Mouse (Mus musculus): ENCODE results near the gene Paqr9. TPM values are rescaled to one million over a fixed set of nuclear protein-coding genes. Genes with fewer than 3 reads are reported as not detected.

Paqr9 gene
- polyA plus RNA-seq, 1 experiment = 58.7 TPM

- no peaks in the 10 kb centered on the region for H3K27me3 ChIP-seq (ENCODE audit: control insufficient read depth, insufficient read depth, low read length)
- no peaks in the 10 kb centered on the region for H3K36me3 ChIP-seq (ENCODE audit: control insufficient read depth, insufficient read depth, low read length)
- no peak overlapping the region for H3K4me3 ChIP-seq (ENCODE audit: control insufficient read depth, low read depth, low read length)
- H3K27ac ChIP-seq (ENCODE audit: control insufficient read depth, insufficient read depth, low read depth, low read length) = no peak overlapping the region
- TF ChIP-seq CTCF (IDR thresholded peaks at IDR 0.05; ENCODE audit: control insufficient read depth, insufficient read depth, insufficient replicate concordance, low read depth, low read length) (no peak), POLR2A (IDR thresholded peaks at IDR 0.05; ENCODE audit: control insufficient read depth, low read depth, low read length) (no peak)
- H3K4me1 ChIP-seq (ENCODE audit: control insufficient read depth, insufficient read depth, low read length) = no peaks in the 10 kb centered on the region
Measured at GRCm38 (mm10) chr9:95569249-95569648, 9.8 kb downstream of the Paqr9 start.

GRCm38 (mm10) chr9:95569966-95570365 lies 10.5 kb downstream of the Paqr9 start:
- H3K27me3 ChIP-seq (ENCODE audit: control insufficient read depth, insufficient read depth, low read length) = no peaks in the 10 kb centered on the region
- H3K36me3 ChIP-seq (ENCODE audit: control insufficient read depth, insufficient read depth, low read length) = no peaks in the 10 kb centered on the region
- H3K4me3 ChIP-seq (ENCODE audit: control insufficient read depth, low read depth, low read length) = no peak overlapping the region
- no peaks in the 10 kb centered on the region for H3K4me1 ChIP-seq (ENCODE audit: control insufficient read depth, insufficient read depth, low read length)
- no peak overlapping the region for H3K27ac ChIP-seq (ENCODE audit: control insufficient read depth, insufficient read depth, low read depth, low read length)
- TF ChIP-seq CTCF (IDR thresholded peaks at IDR 0.05; ENCODE audit: control insufficient read depth, insufficient read depth, insufficient replicate concordance, low read depth, low read length) (no peak), POLR2A (IDR thresholded peaks at IDR 0.05; ENCODE audit: control insufficient read depth, low read depth, low read length) (no peak)

- Histone ChIP-seq H3K27ac (ENCODE audit: control insufficient read depth, insufficient read depth, low read depth, low read length) (no peak overlapping the region), H3K4me1 (ENCODE audit: control insufficient read depth, insufficient read depth, low read length) (no peaks in the 10 kb centered on the region), H3K27me3 (ENCODE audit: control insufficient read depth, insufficient read depth, low read length) (no peaks in the 10 kb centered on the region), H3K4me3 (ENCODE audit: control insufficient read depth, low read depth, low read length) (no peak overlapping the region), H3K36me3 (ENCODE audit: control insufficient read depth, insufficient read depth, low read length) (no peaks in the 10 kb centered on the region)
- TF ChIP-seq CTCF (IDR thresholded peaks at IDR 0.05; ENCODE audit: control insufficient read depth, insufficient read depth, insufficient replicate concordance, low read depth, low read length) (no peak), POLR2A (IDR thresholded peaks at IDR 0.05; ENCODE audit: control insufficient read depth, low read depth, low read length) (no peak)
Measured at GRCm38 (mm10) chr9:95570604-95571003, 11.1 kb downstream of the Paqr9 start.

- TF ChIP-seq CTCF (IDR thresholded peaks at IDR 0.05; ENCODE audit: control insufficient read depth, insufficient read depth, insufficient replicate concordance, low read depth, low read length) (no peak), POLR2A (IDR thresholded peaks at IDR 0.05; ENCODE audit: control insufficient read depth, low read depth, low read length) (no peak)
Measured at GRCm38 (mm10) chr9:95571494-95571893, 12.0 kb downstream of the Paqr9 start.

DNA sequence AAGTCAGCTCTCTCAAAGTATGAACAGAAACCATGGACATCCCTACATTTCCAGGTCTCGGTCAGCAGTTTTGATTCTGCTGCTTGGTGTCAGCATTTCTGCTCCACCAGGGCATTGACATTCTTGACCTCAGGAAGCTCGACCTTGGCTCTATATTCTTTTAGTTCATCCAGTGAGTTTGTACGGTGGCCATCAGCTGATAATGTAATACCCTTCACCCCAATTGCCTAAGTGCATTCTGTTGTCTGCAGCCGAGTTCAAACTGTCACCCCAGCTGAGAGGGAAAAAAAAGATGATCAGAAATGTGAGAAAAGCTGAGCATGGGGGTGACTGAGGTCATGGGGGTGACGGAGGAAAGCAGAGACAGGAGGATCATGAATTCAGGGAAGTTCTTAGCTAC lies 13.1 kb downstream of the Paqr9 start:
- no peak for TF ChIP-seq POLR2A (IDR thresholded peaks at IDR 0.05; ENCODE audit: control insufficient read depth, low read depth, low read length)
- TF ChIP-seq CTCF (IDR thresholded peaks at IDR 0.05; ENCODE audit: control insufficient read depth, insufficient read depth, insufficient replicate concordance, low read depth, low read length) = no peak
- H3K4me3 ChIP-seq (ENCODE audit: control insufficient read depth, low read depth, low read length) = no peak overlapping the region
- no peaks in the 10 kb centered on the region for H3K4me1 ChIP-seq (ENCODE audit: control insufficient read depth, insufficient read depth, low read length)
- no peak overlapping the region for H3K27ac ChIP-seq (ENCODE audit: control insufficient read depth, insufficient read depth, low read depth, low read length)
- H3K27me3 ChIP-seq (ENCODE audit: control insufficient read depth, insufficient read depth, low read length) = no peaks in the 10 kb centered on the region
- no peaks in the 10 kb centered on the region for H3K36me3 ChIP-seq (ENCODE audit: control insufficient read depth, insufficient read depth, low read length)

More at GRCm38 (mm10) chr9:95571494-95571893, 12.0 kb downstream of the Paqr9 start:
- Histone ChIP-seq H3K36me3 (ENCODE audit: control insufficient read depth, insufficient read depth, low read length) (no peaks in the 10 kb centered on the region), H3K4me1 (ENCODE audit: control insufficient read depth, insufficient read depth, low read length) (no peaks in the 10 kb centered on the region), H3K27me3 (ENCODE audit: control insufficient read depth, insufficient read depth, low read length) (no peaks in the 10 kb centered on the region), H3K27ac (ENCODE audit: control insufficient read depth, insufficient read depth, low read depth, low read length) (no peak overlapping the region), H3K4me3 (ENCODE audit: control insufficient read depth, low read depth, low read length) (no peak overlapping the region)

DNA sequence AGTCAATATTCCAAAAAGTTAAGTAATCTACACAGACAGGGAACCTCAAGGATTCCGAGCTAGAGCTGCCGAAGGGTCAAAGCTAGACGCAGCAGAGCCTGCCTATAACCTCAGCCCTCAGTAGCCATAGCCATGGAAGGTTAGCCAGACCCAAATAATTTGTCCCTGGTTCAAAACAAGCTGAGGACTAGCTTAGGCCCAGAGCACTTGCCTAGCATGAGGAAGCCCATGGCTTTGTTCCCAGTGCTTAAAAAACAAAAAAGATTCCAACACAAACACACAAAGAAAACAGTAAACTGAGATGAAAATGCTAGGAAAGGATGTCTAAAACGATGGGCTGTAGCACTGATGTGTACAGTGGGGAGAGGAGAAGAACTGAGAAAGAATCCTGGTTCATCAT lies 14.7 kb downstream of the Paqr9 start:
- no peak overlapping the region for H3K27ac ChIP-seq (ENCODE audit: control insufficient read depth, insufficient read depth, low read depth, low read length)
- no peaks in the 10 kb centered on the region for H3K36me3 ChIP-seq (ENCODE audit: control insufficient read depth, insufficient read depth, low read length)
- TF ChIP-seq POLR2A (IDR thresholded peaks at IDR 0.05; ENCODE audit: control insufficient read depth, low read depth, low read length) (no peak), CTCF (IDR thresholded peaks at IDR 0.05; ENCODE audit: control insufficient read depth, insufficient read depth, insufficient replicate concordance, low read depth, low read length) (no peak)
- no peaks in the 10 kb centered on the region for H3K27me3 ChIP-seq (ENCODE audit: control insufficient read depth, insufficient read depth, low read length)
- H3K4me1 ChIP-seq (ENCODE audit: control insufficient read depth, insufficient read depth, low read length) = no peaks in the 10 kb centered on the region
- no peak overlapping the region for H3K4me3 ChIP-seq (ENCODE audit: control insufficient read depth, low read depth, low read length)

DNA sequence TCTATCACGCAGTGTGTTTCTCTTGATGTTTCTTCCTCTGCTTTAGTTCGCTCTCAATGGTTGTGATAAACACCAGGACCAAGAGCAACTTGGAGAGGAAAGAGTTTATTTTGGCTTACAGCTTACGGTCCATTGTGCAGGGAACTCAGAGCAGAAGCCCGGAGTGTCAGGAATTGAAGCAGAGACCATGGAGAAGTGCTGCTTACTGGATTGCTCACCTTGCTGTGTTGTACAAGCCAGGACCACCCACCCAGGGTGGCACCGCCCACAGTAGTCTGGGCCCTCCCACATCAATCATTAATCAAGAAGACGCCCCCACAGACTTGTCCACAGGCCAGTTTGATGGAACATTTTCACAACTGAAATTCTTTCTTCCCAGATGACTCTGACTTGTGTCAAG lies 18.0 kb downstream of the Paqr9 start:
- H3K27me3 ChIP-seq (ENCODE audit: control insufficient read depth, insufficient read depth, low read length) = no peaks in the 10 kb centered on the region
- no peaks in the 10 kb centered on the region for H3K36me3 ChIP-seq (ENCODE audit: control insufficient read depth, insufficient read depth, low read length)
- TF ChIP-seq CTCF (IDR thresholded peaks at IDR 0.05; ENCODE audit: control insufficient read depth, insufficient read depth, insufficient replicate concordance, low read depth, low read length) (no peak), POLR2A (IDR thresholded peaks at IDR 0.05; ENCODE audit: control insufficient read depth, low read depth, low read length) (no peak)
- H3K4me1 ChIP-seq (ENCODE audit: control insufficient read depth, insufficient read depth, low read length) = peaks cover 2% of the 10 kb centered on the region
- no peak overlapping the region for H3K27ac ChIP-seq (ENCODE audit: control insufficient read depth, insufficient read depth, low read depth, low read length)
- no peak overlapping the region for H3K4me3 ChIP-seq (ENCODE audit: control insufficient read depth, low read depth, low read length)

DNA sequence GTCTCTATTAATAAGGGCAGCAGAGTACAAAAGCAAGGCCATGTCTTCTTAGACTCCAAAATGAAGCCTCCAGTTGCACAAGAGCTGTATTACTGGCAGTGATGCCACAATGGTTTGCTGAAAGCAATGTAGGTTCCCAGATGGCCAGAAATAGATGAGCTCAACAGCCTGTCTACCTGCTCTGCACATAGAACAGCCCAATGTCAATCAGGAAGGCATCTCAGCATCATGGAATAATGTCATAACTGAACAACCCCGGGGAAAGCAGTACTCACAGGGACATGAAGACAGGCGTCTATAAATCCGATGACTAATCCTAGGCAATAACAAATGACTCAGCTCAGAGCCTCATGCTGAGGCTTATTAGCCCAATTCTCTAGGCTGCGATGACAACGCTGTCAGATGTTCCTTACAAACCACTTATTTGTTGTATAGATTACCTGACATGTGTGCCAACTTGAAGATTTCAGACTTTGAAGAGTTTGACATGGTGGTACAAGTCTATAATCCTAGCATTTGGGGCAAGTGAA lies 19.0 kb downstream of the Paqr9 start:
- Histone ChIP-seq H3K27ac (ENCODE audit: control insufficient read depth, insufficient read depth, low read depth, low read length) (no peak overlapping the region), H3K4me3 (ENCODE audit: control insufficient read depth, low read depth, low read length) (no peak overlapping the region)
- no peak for TF ChIP-seq CTCF (IDR thresholded peaks at IDR 0.05; ENCODE audit: control insufficient read depth, insufficient read depth, insufficient replicate concordance, low read depth, low read length)
- TF ChIP-seq POLR2A (IDR thresholded peaks at IDR 0.05; ENCODE audit: control insufficient read depth, low read depth, low read length) = no peak

More for the DNA sequence above, 19.0 kb downstream of the Paqr9 start:
- peaks cover 2% of the 10 kb centered on the region for H3K4me1 ChIP-seq (ENCODE audit: control insufficient read depth, insufficient read depth, low read length)
- H3K36me3 ChIP-seq (ENCODE audit: control insufficient read depth, insufficient read depth, low read length) = no peaks in the 10 kb centered on the region
- no peaks in the 10 kb centered on the region for H3K27me3 ChIP-seq (ENCODE audit: control insufficient read depth, insufficient read depth, low read length)

Data from testis, adult 2 months (tissue).